Mouse (Mus musculus): ENCODE measurements at regions not wholly inside any gene's neighbourhood (a gene's known extent, or its start where the extent isn't known, plus 50 kb on each side); places are given as distances from the start of the nearest gene placed in this dataset.

- no peak overlapping the region for H3K4me3 ChIP-seq
- no peak for ATAC-seq
Observed at GRCm38 (mm10) chr10:98231017-98231416, 504.5 kb upstream of the C030005K15Rik start.

DNA sequence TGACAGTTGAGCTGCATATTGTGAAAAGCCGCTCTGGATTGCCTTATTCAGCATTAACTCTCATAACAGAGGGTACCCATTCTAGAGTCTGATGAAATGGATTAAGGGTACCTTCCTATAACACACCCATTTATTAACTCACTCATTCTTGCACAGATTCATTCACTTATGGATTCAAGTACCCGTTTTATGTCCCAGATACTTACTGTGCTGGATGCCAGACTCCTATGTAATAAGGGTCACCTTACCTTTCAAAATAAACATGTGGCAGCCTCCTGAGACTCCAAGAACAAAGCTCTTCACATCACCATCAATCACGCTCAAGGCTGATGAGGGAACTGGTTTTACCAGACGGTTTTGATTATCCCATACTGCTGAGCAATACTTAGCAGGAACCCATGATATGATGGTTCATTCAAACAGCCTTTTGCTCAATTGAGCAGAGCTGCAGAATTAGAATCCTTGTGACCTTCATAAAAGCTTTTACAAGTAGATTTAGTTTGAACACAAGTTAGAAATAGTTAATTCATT lies 505.2 kb upstream of the C030005K15Rik start:
- Histone ChIP-seq H3K9ac (no peak overlapping the region), H3K27ac (no peak overlapping the region), H3K4me3 (no peak overlapping the region), H3K4me2 (no peak overlapping the region), H3K36me3 (no peaks in the 10 kb centered on the region), H3K27me3 (replicated peaks) (no peaks in the 10 kb centered on the region), H3K4me1 (no peaks in the 10 kb centered on the region), H3K9me3 (replicated peaks) (no peaks in the 10 kb centered on the region)
- 61% methylated on average over 4 of the region's 4 CpGs for WGBS (ENCODE audit: insufficient replicate concordance)
- ATAC-seq, result no peak

More at GRCm38 (mm10) chr10:98231017-98231416, 504.5 kb upstream of the C030005K15Rik start:
- Histone ChIP-seq H3K27me3 (replicated peaks) (no peaks in the 10 kb centered on the region), H3K9ac (no peak overlapping the region), H3K9me3 (replicated peaks) (no peaks in the 10 kb centered on the region), H3K4me1 (no peaks in the 10 kb centered on the region), H3K27ac (no peak overlapping the region), H3K4me2 (no peak overlapping the region), H3K36me3 (no peaks in the 10 kb centered on the region)
- WGBS (ENCODE audit: insufficient replicate concordance), result 66% methylated on average over 5 of the region's 5 CpGs

GRCm38 (mm10) chr10:98248311-98248710 lies 521.8 kb upstream of the C030005K15Rik start:
- no peak overlapping the region for H3K4me2 ChIP-seq
- no peak overlapping the region for H3K27ac ChIP-seq
- ATAC-seq, result no peak
- 71% methylated on average over 1 of the region's 1 CpGs for WGBS (ENCODE audit: insufficient replicate concordance)
- no peak overlapping the region for H3K9ac ChIP-seq
- H3K9me3 ChIP-seq (replicated peaks), result no peaks in the 10 kb centered on the region
- no peaks in the 10 kb centered on the region for H3K27me3 ChIP-seq (replicated peaks)
- no peak overlapping the region for H3K4me3 ChIP-seq
- H3K36me3 ChIP-seq, result no peaks in the 10 kb centered on the region
- no peaks in the 10 kb centered on the region for H3K4me1 ChIP-seq

GRCm38 (mm10) chr10:98257980-98258707 lies 531.6 kb upstream of the C030005K15Rik start:
- no peaks in the 10 kb centered on the region for H3K4me1 ChIP-seq
- no peak for ATAC-seq
- 52% methylated on average over 4 of the region's 4 CpGs for WGBS (ENCODE audit: insufficient replicate concordance)
- no peak overlapping the region for H3K4me3 ChIP-seq
- H3K4me2 ChIP-seq, result no peak overlapping the region
- H3K9ac ChIP-seq, result no peak overlapping the region
- H3K36me3 ChIP-seq, result no peaks in the 10 kb centered on the region
- 0 out of 2 replicates have a peak, but pooled peaks cover 3% of the 10 kb centered on the region for H3K9me3 ChIP-seq (replicated peaks)
- H3K27me3 ChIP-seq (replicated peaks), result no peaks in the 10 kb centered on the region
- no peak overlapping the region for H3K27ac ChIP-seq

GRCm38 (mm10) chr10:98259283-98259682 lies 532.7 kb upstream of the C030005K15Rik start:
- no peaks in the 10 kb centered on the region for H3K4me1 ChIP-seq
- H3K36me3 ChIP-seq, result no peaks in the 10 kb centered on the region
- 0 out of 2 replicates have a peak, but pooled peaks cover 3% of the 10 kb centered on the region for H3K9me3 ChIP-seq (replicated peaks)
- no peak overlapping the region for H3K4me2 ChIP-seq
- no peak overlapping the region for H3K9ac ChIP-seq
- H3K27me3 ChIP-seq (replicated peaks), result no peaks in the 10 kb centered on the region
- no peak overlapping the region for H3K4me3 ChIP-seq
- no peak for ATAC-seq
- 80% methylated on average over 4 of the region's 4 CpGs for WGBS (ENCODE audit: insufficient replicate concordance)
- H3K27ac ChIP-seq, result no peak overlapping the region

DNA sequence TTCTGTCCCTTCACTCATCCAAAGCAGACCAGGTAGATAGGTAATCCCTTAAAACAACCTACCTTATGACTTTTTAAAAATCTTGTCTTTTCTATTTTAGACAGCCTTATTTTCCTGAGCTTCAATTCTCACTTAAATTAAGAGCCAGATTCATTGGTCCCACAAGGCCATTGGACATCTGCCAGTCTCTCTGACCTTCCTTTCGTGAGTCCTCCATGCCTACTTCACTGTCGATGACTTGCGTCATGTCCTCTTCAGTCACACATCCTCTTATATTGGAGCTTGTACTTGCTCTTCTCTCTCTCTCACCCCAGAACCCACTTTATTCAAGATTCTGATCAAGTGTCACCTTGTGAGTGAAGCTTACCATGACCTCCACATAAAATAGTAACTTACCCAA lies 542.0 kb upstream of the C030005K15Rik start:
- H3K27me3 ChIP-seq (replicated peaks), result no peaks in the 10 kb centered on the region
- H3K4me3 ChIP-seq, result no peak overlapping the region
- 75% methylated on average over 3 of the region's 3 CpGs for WGBS (ENCODE audit: insufficient replicate concordance)
- H3K9ac ChIP-seq, result no peak overlapping the region
- ATAC-seq, result no peak
- no peaks in the 10 kb centered on the region for H3K4me1 ChIP-seq
- no peaks in the 10 kb centered on the region for H3K36me3 ChIP-seq
- H3K4me2 ChIP-seq, result no peak overlapping the region
- no peaks in the 10 kb centered on the region for H3K9me3 ChIP-seq (replicated peaks)
- no peak overlapping the region for H3K27ac ChIP-seq

DNA sequence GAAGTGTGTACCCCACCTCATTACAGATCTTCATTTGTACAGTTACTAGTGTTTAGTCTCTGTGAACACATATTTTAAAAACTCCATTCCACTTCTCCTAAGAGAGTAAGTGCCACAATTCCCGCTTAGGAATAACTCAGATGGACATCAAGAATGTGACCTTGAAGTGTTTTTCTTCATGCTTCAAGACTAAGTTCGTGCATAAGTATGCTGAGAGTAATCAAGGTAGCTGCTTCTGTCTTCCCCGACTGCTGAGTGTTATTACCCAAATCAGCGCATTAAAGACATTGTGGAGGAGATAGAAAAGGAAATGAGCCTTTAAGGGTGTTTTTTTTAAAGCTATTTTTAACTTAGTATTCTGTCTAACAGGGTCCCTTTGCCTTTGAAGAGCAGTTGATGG lies 565.1 kb upstream of the C030005K15Rik start:
- no peaks in the 10 kb centered on the region for H3K36me3 ChIP-seq
- no peak for ATAC-seq
- no peak overlapping the region for H3K9ac ChIP-seq
- H3K4me2 ChIP-seq, result no peak overlapping the region
- H3K9me3 ChIP-seq (replicated peaks), result no peaks in the 10 kb centered on the region
- H3K27ac ChIP-seq, result no peak overlapping the region
- no peaks in the 10 kb centered on the region for H3K27me3 ChIP-seq (replicated peaks)
- no peaks in the 10 kb centered on the region for H3K4me1 ChIP-seq
- 34% methylated on average over 4 of the region's 4 CpGs for WGBS (ENCODE audit: insufficient replicate concordance)
- H3K4me3 ChIP-seq, result no peak overlapping the region

DNA sequence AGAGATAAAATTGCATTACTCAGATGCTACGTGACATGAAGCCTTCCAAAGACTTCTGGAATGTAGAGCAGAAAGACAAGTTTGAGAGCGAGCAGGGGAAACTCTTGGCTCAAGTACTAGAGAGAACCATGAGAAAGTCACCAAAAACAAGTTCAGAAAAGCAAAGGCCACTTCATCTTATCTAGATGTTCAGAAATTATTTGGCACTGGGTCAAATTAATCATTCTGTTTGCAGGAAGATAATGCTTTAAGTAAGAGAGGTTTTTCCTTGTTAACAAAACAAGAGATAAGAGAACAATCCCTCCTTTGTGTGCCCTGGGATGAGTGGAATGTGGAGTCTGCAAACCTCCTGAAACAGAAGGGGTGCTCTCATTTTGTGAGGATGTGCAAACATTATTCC lies 565.6 kb upstream of the C030005K15Rik start:
- Histone ChIP-seq H3K27me3 (replicated peaks) (no peaks in the 10 kb centered on the region), H3K27ac (no peak overlapping the region), H3K4me1 (no peaks in the 10 kb centered on the region), H3K4me2 (no peak overlapping the region), H3K9ac (no peak overlapping the region), H3K4me3 (no peak overlapping the region), H3K9me3 (replicated peaks) (no peaks in the 10 kb centered on the region), H3K36me3 (no peaks in the 10 kb centered on the region)
- WGBS (ENCODE audit: insufficient replicate concordance), result 46% methylated on average over 2 of the region's 2 CpGs
- ATAC-seq, result no peak

DNA sequence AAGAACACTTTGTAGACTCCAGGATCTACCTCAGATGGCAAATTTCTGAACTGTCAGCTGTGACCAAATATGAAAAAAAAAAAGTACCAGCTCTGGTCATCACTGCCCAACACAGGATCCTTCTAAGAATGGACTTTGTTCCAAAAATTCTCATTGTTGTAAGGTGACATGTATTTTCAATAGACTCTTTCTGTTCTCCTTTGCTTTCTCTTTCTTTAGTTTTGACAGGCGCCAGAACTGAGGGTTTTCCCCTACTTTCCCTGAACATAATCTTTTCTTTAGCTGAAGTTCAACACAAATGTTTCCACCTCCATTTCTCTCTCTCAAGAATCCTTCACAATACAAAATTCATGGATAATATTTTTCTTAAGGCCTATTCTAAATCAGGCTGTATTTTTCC lies 579.1 kb upstream of the C030005K15Rik start:
- no peak for ATAC-seq
- WGBS (ENCODE audit: insufficient replicate concordance), result 56% methylated on average over 1 of the region's 1 CpGs
- Histone ChIP-seq H3K4me2 (no peak overlapping the region), H3K27ac (no peak overlapping the region), H3K4me3 (no peak overlapping the region), H3K9me3 (replicated peaks) (no peaks in the 10 kb centered on the region), H3K9ac (no peak overlapping the region), H3K27me3 (replicated peaks) (no peaks in the 10 kb centered on the region), H3K4me1 (no peaks in the 10 kb centered on the region), H3K36me3 (no peaks in the 10 kb centered on the region)

GRCm38 (mm10) chr10:98309667-98310066 lies 583.1 kb upstream of the C030005K15Rik start:
- Histone ChIP-seq H3K4me3 (no peak overlapping the region), H3K4me1 (no peaks in the 10 kb centered on the region), H3K9ac (no peak overlapping the region), H3K27me3 (replicated peaks) (no peaks in the 10 kb centered on the region), H3K9me3 (replicated peaks) (no peaks in the 10 kb centered on the region), H3K36me3 (no peaks in the 10 kb centered on the region), H3K4me2 (no peak overlapping the region), H3K27ac (no peak overlapping the region)
- WGBS (ENCODE audit: insufficient replicate concordance), result 59% methylated on average over 3 of the region's 3 CpGs
- ATAC-seq, result no peak

GRCm38 (mm10) chr10:98311403-98311802 lies 584.8 kb upstream of the C030005K15Rik start:
- H3K27ac ChIP-seq, result no peak overlapping the region
- H3K4me1 ChIP-seq, result no peaks in the 10 kb centered on the region
- ATAC-seq, result no peak
- no peak overlapping the region for H3K9ac ChIP-seq
- no peaks in the 10 kb centered on the region for H3K9me3 ChIP-seq (replicated peaks)
- no peak overlapping the region for H3K4me3 ChIP-seq
- no peaks in the 10 kb centered on the region for H3K36me3 ChIP-seq
- no peaks in the 10 kb centered on the region for H3K27me3 ChIP-seq (replicated peaks)
- no peak overlapping the region for H3K4me2 ChIP-seq

DNA sequence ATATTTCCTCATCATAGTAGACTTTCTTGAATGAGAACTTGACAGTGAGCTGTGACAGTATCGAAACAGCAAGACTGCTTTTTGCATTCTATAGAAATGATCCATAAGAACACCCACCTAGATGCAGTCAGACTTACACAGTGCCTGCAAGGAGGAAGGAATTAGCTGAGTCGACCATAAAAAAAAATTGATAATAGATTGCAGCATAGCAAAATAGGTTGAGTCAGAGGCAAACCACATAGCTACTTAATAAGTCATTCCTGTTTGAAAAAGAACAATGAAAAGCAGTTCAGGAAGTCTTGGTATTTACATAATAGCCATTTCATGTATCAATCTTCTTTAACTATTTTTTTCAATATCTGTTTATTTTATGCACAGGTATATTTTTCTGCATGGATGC lies 591.9 kb upstream of the C030005K15Rik start:
- H3K36me3 ChIP-seq, result no peaks in the 10 kb centered on the region
- no peak overlapping the region for H3K9ac ChIP-seq
- no peaks in the 10 kb centered on the region for H3K4me1 ChIP-seq
- H3K27me3 ChIP-seq (replicated peaks), result no peaks in the 10 kb centered on the region
- no peaks in the 10 kb centered on the region for H3K9me3 ChIP-seq (replicated peaks)
- H3K4me3 ChIP-seq, result no peak overlapping the region
- 60% methylated on average over 2 of the region's 2 CpGs for WGBS (ENCODE audit: insufficient replicate concordance)
- no peak overlapping the region for H3K27ac ChIP-seq
- no peak overlapping the region for H3K4me2 ChIP-seq
- ATAC-seq, result no peak

GRCm38 (mm10) chr10:98323846-98324245 lies 590.4 kb upstream of the Atp2b1 start:
- Histone ChIP-seq H3K9ac (no peak overlapping the region), H3K4me3 (no peak overlapping the region), H3K27ac (no peak overlapping the region), H3K9me3 (replicated peaks) (no peaks in the 10 kb centered on the region), H3K4me2 (no peak overlapping the region), H3K36me3 (no peaks in the 10 kb centered on the region), H3K4me1 (no peaks in the 10 kb centered on the region), H3K27me3 (replicated peaks) (no peaks in the 10 kb centered on the region)
- no peak for ATAC-seq
- 59% methylated on average over 5 of the region's 5 CpGs for WGBS (ENCODE audit: insufficient replicate concordance)
